Mouse (Mus musculus): ENCODE measurements around the gene Ecpas. TPM values are rescaled to one million over a fixed set of nuclear protein-coding genes. Genes with fewer than 3 reads are reported as not detected.

Ecpas gene
- 100 to 1,000 TPM; 119 to 120 TPM for total RNA-seq (2021)
- long read RNA-seq, full-length matches to known transcripts = 3 of 52 reads
- long read RNA-seq, partial matches to known transcripts = 13 of 52 reads
- long read RNA-seq, other reads (novel, unspliced or antisense) = 36 of 52 reads

DNA sequence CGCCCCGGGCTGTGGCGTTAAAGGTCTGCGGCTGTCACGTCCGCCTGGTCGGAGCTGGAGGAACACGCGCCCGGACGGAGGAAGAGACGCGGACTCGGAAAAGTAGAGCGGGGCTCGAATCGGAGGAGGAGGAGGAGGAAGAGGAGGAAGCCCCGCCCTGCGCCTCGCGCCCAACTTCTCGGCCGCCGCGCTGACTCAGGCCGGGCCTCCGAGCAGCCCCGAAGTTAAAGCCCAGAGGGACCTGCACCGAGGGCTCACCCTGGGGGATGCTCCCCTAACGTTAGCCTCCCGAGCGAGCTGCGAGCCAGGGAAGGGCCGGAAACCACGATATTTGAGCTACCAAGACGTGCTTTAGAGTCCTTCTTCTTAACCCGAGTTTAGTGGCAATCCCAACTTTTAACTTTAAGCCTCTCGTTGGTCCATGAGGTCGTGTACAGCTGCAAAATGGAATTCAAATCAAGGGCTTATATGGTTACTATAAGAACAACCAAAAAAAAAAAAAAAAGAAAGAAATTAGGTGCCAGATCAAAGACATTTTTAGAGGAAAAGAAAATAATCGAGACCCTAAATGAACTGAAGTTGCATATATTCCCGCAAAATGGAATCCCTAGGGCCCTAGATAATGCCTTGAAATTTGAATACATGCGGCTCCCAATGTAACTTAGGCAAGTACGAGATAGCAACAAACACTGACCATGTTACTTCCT, at the start of gene Ecpas:
Gene Ecpas, minus strand, starts transcription at position 121 of the 707 bp plus-strand sequence.
- peak; percentile 58 to 77 for DNase-seq (ENCODE audit: low spot score in 2 of 2)

DNA sequence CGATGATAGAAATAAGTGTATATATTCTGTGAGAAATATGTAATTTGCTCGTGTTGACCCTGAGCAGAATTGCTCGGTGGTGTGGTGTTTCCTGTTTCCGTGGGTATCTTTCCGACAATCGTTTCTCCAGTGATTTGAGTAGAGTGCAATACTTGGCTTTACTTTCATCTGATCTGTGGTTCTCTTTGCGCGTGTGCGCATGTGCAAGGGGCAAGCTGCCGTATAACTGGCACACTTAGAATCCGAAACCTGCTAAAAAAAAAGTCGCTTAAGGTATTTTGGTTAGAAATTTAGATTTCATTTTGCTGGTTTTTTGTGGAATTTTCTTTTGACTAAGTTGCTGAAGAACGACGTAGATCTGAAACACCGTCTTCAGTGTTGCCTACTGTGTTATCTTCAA, 49.2 kb upstream of the Ecpas start:
- DNase-seq (ENCODE audit: low spot score in 2 of 2) = no peak

DNA sequence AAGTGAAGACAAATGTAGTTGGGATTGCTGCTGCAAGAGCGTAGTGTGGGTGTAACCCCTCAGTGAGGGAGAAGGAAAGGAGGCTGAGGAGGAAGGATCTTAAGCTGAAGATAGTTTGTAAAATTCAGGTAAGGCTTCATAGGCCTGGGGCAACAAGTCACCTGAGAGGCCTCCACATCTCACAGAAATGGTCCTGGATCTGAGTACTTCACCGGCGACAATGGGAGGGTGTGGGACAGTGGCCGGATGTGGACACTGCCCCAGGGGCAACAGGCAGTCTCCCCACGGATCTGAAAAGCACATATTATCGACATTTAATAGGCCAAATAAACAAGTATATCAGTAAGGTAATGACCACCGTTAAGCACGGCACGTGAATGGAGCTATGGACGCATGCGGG, 40.1 kb upstream of the Ecpas start:
- no peak for DNase-seq (ENCODE audit: low spot score in 2 of 2)

DNA sequence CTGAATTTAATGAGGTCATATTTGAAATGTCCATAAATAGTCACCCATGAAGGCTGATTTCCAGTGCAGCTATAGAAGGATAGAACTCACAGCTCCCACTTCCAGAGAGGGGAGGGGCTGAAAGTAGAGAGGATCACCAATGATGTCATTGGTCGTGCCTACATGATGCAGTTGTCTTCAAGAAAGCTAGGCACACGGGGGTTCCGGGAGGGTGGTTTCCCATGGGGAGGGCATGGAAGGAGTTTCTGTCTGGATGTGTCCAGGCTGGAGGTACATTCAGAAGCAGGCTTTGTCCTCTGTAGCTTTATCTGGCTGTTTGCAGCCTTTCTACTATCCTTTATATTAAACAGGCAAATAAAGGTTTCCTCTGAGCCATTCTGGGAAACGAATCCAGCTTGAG, 35.8 kb upstream of the Ecpas start:
- no peak for DNase-seq (ENCODE audit: low spot score in 2 of 2)

DNA sequence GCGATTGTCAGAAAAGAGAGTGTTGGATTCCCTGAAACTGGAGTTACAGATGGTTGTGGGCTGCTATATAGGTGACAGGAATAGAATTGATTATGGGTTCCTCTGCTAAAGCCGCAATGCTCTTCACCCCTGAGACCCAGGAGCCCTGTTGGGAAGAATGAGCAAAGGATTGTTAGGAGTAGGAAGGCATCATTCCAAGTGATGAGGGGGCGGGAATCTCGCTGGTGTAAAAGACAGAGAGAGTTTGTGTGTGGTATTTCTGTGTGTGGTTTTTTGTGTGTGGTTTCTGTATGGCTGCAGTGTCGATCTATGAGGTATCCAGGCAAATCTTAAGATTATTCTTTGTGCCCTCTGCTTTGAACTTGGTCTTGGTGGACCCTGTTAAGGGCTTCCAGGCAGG, 32.1 kb upstream of the Ecpas start:
- peak in 1 of 2 experiments; percentile 52 for DNase-seq (ENCODE audit: low spot score in 2 of 2)

DNA sequence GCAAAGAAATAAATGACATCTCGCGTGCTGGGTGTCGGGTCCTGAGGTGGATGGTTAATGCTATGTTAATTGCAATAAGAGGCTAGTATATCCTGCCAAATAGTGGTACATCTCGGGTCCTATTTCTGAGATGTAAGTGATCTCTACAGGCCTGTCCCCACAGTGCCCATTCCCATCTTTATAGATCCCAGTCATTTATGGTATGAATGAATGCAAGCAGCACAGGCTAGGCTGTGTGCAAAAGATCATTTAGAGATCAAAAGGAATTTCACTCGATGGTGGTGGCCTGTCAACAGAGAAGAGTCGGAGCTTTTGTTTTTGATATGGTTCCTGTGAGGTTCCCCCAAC, 31.6 kb upstream of the Ecpas start:
- DNase-seq (ENCODE audit: low spot score in 2 of 2) = no peak

DNA sequence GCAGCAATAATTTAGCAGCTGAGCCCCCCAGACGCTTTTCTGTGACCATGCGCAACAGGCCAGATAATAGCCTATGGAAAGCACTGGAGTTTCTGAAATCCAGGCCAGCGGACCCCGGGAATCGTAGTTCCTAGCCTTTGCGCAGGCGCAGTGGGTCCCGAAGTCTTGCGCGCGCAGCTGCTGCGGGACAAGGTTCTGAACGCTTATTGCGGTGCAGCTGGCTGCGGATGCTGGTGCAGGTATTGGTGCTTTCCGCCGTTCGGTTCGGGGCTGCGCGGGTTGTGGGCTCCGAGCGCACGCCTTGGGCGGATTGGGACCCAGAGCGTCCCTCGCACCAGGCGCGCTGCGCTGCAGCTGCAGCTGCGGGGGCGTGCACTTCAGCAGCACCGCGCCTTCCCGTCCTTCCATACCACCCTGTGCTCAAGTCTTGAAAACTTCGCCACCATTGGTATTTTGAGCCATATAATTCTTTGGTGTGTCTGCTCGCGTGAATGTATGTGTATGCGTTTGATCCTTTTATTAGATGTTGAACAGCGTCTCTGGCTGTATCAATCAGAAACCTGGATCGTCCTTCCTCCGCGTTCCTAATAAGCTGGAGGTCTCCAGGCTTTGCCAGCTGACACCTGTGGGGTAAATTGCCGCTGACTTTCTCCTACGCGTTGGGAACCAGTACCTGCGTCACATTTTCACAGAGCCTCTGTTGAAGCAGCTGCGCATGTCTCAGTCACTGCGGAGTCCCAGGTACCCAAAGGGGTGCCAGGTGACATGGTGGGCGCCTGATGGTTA, 31.1 kb upstream of the Ecpas start, which contains the start of gene Zkscan16:
Gene Zkscan16, plus strand, starts transcription at position 209 of the 786 bp plus-strand sequence.
- peak; percentile 90 to 94 for DNase-seq (ENCODE audit: low spot score in 2 of 2)

DNA sequence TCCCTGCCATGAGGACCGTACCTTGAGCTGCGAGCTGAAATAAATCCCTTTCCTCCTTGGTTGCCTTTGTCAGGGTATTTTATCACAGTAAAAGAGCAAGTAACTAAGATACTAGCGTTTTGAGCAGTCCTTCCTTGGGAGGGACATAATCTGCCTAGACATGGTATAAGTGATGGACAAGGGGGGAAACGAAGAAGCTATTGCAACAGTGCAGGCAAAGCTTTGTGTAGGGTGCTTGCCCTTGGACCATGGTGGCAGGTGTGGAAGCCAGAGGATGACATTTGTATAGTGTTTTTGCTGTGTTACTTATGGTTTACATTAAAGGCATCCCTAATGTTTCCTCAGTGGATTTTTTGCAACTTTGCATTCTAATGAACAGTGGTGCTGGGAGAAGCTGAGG, 30.4 kb upstream of the Ecpas start:
- DNase-seq (ENCODE audit: low spot score in 2 of 2) = no peak

DNA sequence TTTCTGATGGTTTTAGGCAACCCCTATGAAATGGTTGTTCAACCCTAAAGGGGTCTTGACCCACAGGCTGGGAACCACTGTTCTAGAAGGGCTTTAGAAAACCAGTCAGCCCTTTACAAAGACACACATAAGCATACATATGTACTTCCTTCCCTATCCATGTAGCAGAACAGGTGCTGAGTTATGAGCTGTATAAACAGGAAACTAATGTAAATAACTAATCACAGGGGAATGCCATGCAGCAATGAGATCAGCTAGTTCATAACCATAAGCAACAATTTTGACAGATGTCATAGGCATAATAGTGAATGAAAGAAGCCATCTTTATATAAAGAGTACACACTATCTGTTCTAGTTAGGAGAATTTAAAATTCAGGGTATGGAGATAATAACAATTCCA, 29.1 kb upstream of the Ecpas start:
- DNase-seq (ENCODE audit: low spot score in 2 of 2) = no peak

DNA sequence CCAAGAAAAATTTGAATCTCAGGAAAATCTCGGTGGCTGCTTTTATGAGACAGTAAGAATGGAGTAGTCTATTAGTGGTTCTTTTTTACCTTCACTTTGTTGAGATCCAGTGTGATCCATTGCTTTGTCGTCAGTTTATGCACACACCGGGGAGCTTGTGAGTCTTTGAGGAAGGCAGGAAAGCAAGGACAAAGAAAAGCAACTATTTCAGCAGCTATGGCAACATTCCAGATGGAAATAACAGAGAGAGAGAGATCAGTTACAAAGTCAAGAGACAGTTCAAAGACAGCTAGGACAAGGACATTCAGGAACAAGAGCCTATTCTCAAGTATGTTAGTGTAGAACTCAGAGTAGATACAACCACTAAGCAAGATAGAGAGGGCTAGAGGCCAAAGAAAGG, 23.3 kb upstream of the Ecpas start:
- no peak for DNase-seq (ENCODE audit: low spot score in 2 of 2)

DNA sequence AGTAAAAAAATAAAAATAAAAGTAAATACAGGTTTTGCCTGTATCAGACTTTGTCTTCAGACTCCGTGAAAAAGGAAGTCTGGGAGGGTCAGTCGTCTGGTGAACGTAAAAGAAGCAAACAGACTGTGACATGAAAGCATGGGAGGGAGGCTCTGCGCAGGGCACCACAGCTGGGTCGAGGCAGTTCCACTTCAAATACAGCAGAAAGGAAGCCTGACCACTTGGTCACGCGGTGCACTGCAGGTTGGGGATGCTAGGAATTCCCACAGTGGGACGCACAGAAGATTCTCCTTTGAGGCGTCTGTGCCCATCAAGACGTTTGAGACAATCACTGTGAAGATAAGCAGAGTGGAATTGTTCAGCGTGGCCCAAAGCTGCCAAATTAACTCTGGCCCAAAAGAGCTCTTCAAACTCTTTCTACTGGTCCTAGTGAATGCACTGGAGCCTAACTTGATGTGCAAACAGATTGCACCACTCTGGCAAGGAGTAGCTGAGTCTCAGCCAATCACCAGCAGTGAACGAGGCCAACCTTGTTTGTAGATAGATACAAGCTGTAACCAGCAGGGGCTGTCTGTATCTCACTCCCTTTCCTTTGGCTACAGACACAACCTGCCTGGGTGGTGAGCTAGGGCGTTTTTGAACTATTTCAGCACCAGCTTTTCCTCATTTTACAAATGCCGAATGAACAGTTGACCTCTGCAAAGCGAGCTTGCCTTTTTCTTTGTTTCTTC, 22.4 kb upstream of the Ecpas start:
- peak; percentile 46 to 66 for DNase-seq (ENCODE audit: low spot score in 2 of 2)

DNA sequence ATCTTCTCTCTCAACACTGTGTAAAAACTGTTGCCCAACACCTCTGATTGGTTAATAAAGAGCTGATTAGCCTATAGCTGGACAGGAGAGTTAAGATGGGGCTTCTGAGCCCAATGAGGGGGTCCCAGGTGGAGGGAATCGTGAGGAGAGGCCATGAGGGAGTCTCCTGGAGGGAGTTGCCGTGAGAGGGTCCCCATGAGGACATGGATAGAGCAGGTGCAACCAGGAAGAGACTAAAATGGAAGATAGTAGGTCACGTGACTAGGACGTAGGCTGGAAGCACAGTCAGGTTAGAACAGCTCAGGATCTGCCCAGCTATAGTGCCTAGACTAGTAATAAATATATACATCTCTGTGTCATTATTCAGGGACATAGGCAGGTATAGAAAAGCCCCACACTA, 21.8 kb upstream of the Ecpas start:
- no peak for DNase-seq (ENCODE audit: low spot score in 2 of 2)

DNA sequence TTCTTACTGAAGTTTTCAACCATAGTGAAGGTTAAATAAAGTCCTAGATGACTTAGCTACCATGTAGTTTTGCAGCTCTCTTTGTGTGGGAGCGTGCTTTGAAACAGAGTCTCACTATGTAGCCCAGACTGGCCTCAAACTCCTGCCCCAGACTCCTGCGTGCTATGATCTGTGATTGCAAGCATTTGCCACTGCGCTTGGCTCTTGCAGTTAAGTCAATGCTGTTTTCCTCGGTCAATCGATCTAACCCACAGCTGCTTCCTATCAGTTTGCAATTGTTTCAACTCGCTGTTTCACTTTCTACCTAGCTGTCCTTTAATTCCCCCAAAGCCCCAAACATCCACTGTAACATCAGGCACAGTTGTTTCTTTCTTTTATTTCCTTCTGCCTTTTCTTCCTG, 20.0 kb upstream of the Ecpas start:
- DNase-seq (ENCODE audit: low spot score in 2 of 2) = no peak

DNA sequence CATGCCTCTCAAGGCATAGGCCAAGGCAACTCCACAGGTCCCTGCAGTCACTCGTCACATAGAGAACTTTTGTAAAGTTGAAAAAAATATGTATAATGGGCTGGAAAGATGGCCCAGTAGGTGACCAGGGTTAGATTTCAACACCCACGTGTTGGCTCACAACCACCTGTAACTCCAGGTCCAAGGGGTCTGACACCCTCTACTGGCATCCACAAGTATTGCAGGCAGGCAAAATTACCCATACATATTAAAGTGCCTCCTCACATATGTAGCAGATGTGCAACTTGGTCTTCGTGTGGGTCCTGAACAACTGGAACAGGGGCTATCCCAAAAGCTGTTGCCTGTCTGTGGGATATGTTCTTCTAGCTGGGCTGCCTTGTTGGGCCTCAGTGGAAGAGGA, 15.1 kb upstream of the Ecpas start:
- DNase-seq (ENCODE audit: low spot score in 2 of 2) = no peak

DNA sequence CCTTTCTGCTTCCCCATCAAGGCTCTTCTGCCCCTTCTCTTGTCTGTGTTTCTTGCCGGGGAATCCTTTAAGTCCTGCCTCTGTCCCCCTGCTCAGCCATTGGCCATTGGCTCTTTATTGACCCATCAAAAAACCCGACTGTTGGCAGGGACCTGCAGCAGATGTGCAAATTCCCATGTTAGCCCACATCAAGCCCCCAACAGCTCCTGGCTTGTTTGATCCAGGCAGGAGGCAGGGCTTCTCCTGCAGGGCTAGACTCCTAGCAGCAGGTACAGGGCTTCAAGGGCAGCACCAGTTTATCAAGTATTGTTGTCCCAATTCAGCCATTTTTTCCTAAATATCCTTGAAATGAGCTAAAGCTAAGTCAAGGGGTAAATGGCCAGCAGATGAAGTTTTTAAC, 13.6 kb upstream of the Ecpas start:
- no peak for DNase-seq (ENCODE audit: low spot score in 2 of 2)

DNA sequence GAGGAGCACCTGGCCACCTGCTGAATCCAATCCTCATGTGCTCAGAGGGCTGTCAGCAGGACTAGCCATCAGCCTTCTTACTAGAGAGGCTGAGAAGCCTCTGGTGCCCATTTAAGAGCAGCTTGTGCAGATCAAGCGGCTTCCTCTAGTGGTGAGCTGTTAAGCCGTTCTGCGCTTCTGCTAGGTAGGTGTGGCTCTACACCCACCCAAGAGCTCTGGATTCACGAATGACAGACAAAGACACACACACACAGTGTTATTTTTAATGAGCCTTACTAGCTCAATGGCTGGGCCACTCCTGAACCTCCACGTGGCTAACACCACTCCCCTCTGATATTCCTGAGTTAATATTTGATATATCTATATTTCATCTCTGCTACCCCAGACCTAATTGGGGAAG, 13.1 kb upstream of the Ecpas start:
- DNase-seq (ENCODE audit: low spot score in 2 of 2) = no peak

DNA sequence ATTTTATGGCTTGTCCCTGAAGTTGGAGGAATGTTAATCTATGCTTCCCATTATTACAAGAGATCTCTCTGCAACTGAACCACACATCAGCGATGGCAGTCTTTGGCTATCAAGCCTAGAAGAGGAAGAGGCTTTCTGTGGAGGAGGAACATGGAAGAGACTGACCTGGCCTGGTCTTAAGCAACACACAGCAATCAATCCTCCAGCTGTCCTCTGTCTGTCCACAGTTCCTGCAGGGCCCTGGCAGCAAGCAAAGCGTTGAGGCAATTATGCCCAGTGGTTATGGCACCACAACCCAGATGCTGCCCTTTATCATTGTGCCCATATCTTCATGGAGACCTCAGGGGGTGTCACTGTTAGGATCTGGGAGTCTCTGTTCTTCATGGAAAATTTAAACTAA, 11.4 kb upstream of the Ecpas start:
- no peak for DNase-seq (ENCODE audit: low spot score in 2 of 2)

DNA sequence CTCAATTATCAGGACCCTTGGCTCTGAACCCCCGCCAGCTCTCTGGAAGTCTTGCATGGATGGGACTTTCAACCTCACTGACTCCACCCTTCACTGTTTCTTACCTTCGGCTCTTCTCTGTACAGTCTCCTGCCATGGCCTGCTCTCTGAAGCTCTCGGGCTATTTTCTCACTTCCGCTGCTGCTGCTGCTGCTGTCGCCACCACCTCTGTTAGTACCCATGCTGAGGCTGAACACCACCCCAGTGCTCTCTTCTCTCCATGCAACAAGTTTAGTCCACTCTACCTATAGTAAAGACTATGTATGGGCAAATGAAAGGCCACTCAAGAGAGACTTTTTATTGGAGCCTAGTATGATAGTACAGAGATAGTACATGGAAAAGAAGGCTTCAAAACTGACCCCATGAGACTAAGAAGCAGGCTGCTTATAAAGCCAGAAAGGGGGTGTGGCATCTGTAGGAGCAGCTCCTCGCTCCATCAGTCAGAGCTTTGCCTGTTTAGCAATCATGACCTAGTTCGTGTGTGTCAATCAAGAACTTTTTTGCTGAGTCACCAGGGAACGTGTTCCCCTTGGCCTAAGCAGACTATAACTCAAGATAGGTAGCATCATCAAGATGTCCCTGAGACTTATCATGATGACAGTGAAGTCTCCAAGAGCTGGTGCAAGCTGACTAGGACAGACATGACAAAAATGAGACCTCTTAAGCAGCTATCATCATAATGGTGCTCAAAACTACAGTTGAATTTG, 2.7 kb upstream of the Ecpas start:
- no peak for DNase-seq (ENCODE audit: low spot score in 2 of 2)

DNA sequence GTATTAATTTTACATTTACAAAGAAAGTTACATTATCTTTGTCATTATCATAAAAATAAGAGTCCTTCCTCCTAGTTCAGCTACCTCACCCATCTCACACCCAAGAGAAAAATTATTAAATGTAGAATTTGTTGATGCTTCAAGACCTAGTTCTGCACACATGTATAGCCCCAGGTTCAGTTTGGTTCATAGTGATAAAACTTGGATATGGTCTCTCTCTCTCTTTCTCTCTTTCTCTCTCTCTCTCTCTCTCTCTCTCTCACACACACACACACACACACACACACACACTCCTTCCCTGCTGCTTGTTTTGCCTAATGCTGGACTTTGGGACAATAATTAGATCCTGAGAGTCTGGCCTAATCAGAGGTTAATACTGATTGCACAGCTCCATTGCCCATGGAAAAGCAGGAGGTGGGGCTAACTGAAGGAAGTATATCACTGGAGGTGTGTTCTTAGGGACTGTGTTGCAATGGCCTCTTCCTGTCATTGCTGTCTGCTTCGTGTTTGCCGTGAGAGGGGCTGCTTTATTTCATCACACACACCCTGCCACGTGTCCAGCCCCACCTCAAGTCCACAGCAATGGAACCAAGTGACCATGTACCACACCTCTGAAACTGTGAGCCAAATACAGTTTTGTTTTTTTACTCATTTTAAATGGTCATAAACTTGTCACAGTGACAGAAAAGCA, 932 bp upstream of the Ecpas start:
- no peak for DNase-seq (ENCODE audit: low spot score in 2 of 2)

DNA sequence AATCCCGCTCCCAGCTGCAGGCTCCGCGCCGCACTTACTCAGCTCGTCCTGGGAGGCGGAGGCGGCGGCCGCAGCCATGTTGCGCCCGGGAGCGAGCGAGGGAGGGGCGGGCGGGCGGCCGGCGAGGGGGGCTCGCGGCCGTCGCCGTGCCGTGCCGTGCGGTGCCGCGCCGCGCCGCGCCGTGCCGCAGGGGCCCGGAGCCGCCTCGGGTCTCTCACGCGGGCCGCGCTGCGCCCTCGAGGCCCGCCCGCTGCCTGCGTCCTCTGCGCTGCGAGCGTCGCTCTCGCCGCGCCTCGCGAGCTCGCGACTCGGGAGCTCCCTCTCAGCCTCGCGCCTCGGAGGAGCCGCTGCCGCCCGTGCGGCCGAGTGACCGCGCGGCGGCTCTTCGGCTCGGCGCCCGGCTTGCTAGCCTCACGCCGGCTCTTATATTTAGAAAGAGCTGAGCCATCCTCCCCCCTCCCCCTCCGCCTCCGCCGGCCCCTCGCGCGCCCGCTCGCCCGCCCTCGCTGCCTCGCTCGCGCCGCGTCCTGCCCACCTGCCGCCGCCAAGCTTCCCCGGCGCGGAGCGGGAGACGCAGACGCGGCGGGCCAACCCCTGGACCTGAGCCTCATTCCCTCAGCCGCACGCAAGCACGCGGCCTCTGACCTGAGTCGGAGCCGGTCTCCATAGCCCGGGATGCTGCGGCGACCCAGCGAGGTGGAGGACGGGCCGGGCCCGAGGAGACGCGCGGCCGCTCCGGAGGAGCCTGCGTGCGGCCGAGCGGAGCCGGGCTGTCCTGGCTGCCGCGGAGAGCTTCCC, 519 bp downstream of the Ecpas start:
- DNase-seq (ENCODE audit: low spot score in 2 of 2) = peak; percentile 19 to 68
